Mouse (Mus musculus) megakaryocyte-erythroid progenitor cell, adult 5-6 weeks (primary cell): ENCODE data around the gene Psmb8. TPM values are rescaled to one million over a fixed set of nuclear protein-coding genes. Genes with fewer than 3 reads are reported as not detected.

Source experiments
- ATAC-seq: replicated peaks from 2 replicates; pipeline ENCODE4 v1.8.0; 2016; ENCODE audit warnings: mild to moderate bottlenecking, inconsistent platforms; ENCODE audit not compliant: severe bottlenecking, poor library complexity, low FRiP score, low TSS enrichment
- total RNA-seq, 2 experiments: library from RNA; stranded (forward) in 1 of 2; stranded (reverse) in 1 of 2; fragments of 200-1000, 215-1000 nt in 1 of 2; fragments of >200 nt in 1 of 2; fragmentation: Nextera tagmentation in 1 of 2; gene quantifications; 2 replicates each; pipeline ENCODE4 v1.2.3; 2014 to 2017

The Psmb8 gene
- total RNA-seq (2014; fragmentation: Nextera tagmentation) (50.4 and 71.2 TPM in 2 replicates), total RNA-seq (2017) (103 and 243 TPM in 2 replicates)

DNA sequence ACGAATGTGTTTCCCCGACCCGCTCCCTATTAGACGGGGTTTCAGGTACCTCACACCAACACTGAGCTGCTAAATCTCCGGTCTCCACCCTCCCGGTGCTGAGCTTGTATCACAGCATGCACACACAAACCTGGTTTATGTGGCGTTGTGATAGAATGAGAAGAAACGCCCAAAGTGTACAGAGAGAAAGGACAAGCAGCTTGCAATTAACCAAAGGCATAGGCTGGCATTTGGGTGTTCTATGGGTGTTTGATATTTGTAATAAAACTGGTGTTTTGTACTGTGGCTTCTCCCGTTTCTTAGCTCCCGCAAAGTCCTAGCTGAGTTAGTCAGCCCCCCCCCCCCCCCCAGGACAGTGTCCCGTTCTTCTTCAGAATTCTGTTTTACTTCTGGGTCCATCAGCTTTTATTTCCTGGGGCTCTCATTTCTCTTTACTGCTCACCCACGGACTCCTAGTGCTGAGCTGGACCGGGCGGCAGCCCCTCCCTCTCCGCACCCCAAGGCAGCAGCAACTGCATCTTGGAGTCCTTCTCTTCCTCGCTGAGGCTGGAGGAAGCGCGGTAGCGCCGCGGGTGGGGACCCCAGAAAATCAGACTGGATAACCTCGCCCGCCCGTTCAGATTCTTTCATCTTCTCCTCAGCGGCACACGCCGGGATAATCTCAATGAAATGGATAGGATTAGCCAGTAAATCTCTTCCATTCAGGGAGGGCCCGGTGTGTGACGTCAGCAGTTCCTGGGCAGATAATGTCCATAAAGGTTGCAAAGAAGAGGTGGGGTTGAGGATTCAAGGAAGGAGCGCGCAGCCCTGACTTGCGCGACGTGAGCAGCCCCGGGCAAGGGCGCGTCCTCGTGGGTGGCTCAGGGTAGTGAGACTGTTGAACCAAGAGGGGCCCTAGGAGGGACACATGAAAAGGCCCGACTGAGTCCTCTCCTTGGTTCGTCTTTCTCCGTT, at the start of gene Psmb8:
Gene Psmb8, plus strand, starts transcription at position 781 of the 954 bp plus-strand sequence.
- peak; percentile 56 for ATAC-seq

DNA sequence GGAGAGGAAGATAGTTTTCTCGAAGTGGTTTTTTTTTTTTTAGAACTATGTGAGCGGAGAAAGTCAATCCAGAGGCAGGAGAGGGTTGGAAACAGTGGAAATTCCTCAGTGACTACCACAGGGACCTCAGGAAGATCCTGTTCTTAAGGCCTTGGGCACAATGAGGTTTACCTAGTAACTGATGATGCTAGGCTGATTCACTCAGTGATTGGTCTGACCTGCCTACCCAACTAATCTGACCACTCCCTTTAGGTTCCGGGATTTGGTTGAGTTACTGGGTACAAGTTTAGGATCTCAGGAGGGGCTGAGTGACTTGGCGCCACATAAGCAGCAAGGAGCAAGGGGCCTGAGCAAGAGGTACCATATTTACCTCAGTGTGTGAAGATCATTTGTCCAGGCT, 44.6 kb upstream of the Psmb8 start, which contains the start of gene H2-DMb1:
Gene H2-DMb1, plus strand, starts transcription at position 150 of the 400 bp plus-strand sequence.
- ATAC-seq: peak; percentile 80

DNA sequence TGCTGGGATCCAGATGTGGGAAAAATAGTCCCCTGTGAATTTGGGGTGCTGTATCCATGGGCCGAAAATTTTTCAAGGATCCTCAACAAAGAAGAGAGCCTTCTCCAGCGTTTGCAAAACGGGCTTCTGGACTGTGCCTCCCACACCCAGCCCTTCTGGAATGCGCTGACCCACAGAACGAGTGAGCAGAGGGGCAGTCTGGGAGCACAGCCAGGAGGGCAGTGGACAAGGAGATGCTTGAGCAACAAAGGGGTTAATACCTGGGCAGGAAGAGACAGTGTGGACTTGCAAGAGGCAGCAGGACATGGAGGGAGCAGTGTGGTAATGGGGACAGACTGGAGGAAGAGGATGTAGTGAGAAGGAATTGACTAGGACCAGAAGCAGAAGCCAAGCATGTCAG, 42.0 kb upstream of the Psmb8 start:
- ATAC-seq: no peak

- no peak for ATAC-seq
These were observed 33.2 kb upstream of the Psmb8 start for GRCm38 (mm10) chr17:34164202-34164895.

DNA sequence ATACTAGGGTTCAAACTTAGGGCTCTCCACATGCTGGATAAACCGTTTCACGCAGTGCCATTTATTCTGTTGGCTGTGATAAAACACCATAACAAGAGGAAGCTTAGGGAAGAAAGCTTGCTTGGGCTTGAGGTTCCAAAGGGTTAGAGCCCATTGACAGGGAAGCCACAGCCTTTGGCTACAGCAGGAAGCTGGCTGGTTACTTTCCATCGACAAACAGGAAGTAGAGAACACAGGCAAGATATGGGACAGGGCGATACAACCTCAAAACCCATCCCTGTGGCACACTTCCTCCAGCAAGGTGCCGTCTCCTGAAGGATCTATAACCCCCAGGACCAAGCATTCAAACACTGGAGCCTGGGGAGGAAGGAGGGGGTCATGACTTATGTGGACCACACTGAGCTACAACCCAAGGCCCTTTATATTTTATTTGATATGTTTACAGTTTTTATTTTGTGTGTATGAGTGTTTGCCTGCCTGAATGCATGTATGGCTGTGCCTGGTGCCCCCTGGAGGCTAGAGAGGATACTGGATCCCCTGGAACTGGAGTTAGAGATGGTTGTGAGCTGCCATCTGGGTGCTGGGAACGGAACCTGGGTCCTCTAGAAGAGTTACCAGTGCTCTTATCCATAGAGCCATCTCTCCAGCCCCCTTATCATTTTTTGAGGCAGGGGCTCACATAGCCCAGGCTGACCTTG, 32.3 kb upstream of the Psmb8 start:
- peak; percentile 43; the same call in 1 of the 2 replicates for ATAC-seq

DNA sequence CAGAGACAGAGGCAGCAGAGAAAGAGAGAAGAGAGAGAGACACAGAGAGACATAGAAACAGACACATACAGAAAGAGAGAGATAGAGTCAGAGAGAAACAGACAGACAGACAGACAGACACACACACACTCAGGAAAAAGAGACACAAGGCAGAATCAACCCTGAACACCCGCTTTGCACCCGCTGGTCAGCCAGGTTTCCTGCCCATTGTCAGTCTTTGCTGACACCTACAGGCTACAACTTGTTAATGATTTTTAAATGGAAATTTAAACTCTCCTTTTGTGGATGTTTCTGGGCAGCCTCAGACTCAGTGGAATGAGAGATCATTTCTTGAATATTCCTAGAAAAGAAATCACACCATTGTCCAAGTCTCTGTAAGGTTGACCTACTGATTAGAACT, 28.2 kb upstream of the Psmb8 start:
- ATAC-seq: 0 out of 2 replicates have a peak, but pooled peaks have one; percentile 48

GRCm38 (mm10) chr17:34170487-34170876, 27.0 kb upstream of the Psmb8 start:
- peak; percentile 64; the same call in 1 of the 2 replicates for ATAC-seq

GRCm38 (mm10) chr17:34170877-34171498, 26.5 kb upstream of the Psmb8 start:
- ATAC-seq: peak; percentile 92

DNA sequence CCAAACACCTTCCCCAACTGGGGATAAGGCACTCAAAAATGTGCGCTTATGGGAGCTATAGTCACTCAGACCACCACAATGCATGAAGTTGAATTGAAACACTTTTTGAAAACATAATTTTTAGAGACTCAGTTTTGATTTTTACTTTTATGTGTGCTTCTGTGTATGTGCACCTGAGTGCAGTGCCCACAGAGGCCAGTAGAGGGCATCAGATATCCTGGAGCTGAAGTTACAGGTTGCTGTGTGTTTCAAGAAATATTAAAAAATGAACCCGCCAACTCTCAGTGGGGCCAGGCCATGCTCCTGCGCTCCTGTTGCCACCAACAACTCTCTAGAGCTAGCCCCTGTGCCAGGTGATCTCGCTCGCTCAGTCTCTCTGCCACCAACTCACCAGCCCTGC, 25.0 kb upstream of the Psmb8 start:
- ATAC-seq: no peak

GRCm38 (mm10) chr17:34174075-34174474, 23.4 kb upstream of the Psmb8 start:
- ATAC-seq: no peak

- no peak for ATAC-seq
These were observed 20.3 kb upstream of the Psmb8 start for GRCm38 (mm10) chr17:34177179-34177578.

GRCm38 (mm10) chr17:34179019-34179418, 18.5 kb upstream of the Psmb8 start:
- no peak for ATAC-seq

DNA sequence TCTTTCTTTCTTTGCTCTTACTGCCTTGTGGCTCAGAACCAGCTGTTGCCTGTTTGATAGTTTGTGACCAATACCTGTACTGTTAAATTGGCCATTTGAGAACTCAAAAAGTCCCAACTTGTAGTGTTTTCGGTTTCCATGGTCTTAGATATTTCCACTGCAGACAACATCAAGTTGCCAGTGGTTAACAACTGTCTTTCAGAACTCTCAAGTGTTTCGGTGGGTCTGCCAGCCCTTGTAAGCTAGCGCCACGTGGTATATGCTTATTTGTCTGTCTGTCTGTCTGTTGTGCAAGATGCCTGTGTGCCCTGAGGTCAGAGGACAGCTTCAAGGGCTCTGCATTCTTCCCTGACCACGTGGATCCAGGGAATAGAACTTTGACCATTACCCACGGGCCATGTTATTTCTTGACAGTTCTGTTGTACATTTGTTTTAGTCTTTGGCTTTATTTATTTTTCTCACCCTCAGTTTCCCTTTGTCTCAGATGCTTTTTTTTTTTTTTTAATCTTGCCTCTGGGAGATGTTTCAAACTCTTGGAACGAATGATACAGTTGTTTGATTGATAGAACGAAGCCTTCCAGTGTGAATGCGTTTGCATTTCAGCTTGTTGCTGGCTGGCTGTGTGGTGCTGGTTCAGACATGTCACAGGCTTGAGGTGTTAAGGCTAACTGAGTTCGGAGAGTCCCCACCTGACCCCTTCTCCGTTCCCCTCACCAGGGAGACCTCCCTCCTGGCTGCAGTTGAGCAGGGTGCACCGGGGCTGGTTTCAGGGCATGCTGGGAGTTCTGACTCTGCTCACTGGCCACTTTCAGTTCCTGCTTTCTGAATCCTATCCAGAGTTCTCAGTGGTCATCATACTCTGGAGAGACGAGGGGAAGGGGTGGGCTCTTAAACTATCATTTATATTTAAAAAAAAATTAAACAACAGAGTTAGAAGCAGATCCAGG, 17.3 kb upstream of the Psmb8 start:
- no peak for ATAC-seq

DNA sequence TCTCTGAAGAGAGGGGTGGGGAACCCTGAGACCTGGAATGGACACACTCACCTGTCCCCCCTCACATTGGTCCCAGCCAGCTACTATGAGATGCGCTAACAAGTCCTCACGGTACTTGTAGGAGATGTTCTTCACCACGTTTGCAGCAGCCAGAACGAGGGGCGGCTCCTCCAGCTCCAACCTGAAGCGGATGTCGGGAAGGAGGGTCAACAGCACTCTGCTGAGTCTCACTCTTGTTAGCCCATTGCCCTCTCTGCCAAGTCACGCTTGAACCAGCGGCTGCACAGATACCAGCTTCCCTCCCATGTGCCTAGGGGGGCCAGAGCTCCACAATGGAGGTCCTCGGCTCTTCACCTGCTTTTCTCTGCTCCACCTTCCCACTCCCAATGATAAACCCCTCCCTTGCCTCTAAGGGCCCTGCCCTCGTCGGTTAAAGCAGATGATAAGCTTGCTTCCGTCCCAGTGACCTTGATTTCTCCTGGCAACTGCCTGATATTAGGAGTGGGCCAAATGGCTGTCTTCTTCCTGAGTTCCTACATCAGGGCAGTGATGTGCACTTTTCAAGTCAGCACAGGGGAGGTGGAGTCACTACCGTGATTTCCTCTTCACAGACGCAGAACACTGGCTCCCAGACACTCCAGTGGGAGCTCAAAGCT, 13.8 kb upstream of the Psmb8 start:
- no peak for ATAC-seq

DNA sequence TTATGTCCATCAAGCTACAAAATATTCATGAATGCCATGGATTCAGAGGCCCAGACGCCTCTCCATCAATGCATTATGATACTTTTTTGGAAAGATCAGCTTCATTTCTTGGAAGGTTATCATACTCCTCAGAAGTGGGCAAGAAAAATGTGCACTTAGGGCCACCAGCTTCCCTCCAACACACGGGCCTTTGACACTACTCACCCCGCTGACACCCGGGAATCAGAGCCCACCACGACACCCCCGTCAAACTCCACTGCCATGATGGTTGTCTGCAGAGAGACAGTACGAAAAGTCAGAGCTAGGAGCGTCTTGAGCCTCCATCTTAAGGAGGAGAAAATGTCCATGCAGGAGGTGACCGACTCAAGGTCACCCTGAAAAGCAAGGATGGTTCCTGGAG, 12.0 kb upstream of the Psmb8 start:
- no peak for ATAC-seq

DNA sequence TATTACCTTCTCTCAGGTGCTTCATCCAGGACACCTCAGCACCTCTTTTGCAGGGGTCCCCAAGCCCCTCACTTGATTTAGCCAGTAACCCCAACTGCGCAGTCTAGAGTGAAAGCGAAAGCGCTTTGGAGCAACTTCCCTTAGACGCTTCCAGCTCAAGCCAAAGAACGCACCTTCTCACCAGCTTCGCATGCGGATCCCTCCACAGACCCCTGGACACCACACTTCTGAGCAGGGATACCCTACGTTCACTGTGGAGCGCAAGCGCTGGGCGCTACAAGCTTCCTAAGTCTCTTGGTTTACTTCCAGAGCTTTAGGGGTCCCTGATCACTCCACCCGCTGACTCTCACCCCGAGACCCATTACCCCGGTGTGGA, 10.6 kb upstream of the Psmb8 start:
- no peak for ATAC-seq

DNA sequence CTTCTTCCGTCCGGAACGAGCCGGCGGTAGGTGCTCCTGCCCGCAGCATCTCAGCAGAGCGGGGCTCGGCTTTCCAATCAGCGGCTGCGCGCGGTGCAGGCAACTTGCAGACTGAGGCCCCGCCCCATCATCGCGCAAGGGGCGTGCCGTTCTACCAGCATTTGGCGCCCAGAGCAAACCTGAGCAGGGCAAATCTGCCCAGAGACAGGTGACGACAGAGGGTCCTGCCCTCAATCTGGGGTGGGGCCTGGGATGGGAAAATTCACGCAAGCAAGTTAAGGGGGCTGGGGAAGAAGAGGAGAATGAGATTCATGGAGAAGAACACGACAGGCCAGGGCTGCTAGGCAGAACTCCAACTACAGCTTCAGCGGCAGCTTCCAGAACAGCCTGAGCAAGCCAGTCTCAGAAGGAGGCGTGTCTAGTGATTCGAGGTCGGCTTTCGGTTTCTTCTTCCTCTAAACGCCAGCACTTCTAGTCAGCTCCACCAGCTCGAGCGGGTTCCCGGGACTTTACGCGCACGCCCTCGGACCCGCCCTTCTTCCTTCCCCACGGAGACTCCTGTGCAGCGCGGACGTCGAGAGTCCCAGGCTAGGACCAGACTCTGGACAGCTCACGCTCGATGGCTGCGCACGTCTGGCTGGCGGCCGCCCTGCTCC, 10.1 kb upstream of the Psmb8 start, which contains the start of the genes Tap1 and Psmb9:
Gene Tap1, plus strand, starts transcription at position 293 of the 656 bp plus-strand sequence.
Gene Psmb9, minus strand, starts transcription at position 504 of the 656 bp plus-strand sequence.
- peak; percentile 80 for ATAC-seq
